9 mouse cellular contexts compared by ENCODE assay signal in the genomic region with DNA sequence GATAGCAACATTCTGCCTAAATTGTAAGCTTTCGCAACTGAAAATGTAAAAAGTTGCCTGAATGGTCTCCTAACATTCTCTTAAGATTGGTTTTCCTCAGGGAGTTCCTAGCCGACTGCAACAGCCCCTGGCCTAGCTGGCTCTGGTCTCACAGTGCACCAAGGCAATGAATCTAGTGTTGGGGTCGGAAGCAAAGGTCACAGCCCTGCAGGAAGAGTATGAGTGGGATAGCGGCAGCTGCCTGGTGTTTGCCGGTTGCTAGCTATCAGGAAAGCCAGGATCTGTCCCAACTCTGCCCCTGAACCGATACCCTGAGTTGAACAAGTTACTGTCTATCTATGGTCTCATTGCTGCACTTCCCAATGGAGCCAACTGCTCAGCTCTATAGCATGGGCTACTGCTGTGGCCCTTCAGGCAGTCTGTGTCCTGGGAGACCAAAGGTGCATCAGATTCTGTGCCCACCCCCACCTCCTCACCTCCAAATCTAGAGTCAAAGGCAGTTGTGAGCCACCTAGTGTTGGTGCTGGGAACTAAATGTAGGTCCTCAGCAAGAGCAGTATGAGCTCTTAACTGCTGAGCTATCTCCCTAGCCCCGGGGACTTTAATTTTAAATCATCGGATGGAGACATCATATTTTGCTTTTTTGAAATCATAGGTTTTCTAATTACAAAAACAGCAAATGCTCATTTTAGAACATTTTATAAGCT. TPM values are rescaled to one million over a fixed set of nuclear protein-coding genes. Genes with fewer than 3 reads are reported as not detected.
DNase-seq lines count a peak whose midpoint lies in the region; ATAC-seq and TF ChIP-seq lines count a peak whose summit lies in the region.
"Had no signal": no experiment of that assay in that cellular context is flagged by ENCODE, and none has a peak within 500 bp of the region (broad histone marks: within the 10 kb centered on the region; RNA-seq: fewer than 3 reads in every experiment).

No protein-coding gene starts in this region.

- peak; percentile 55 for TF ChIP-seq CTCF in forebrain, postnatal 0 days (IDR thresholded peaks at IDR 0.05; ENCODE audit: low read depth)

- no peak overlapping the region for H3K4me2 ChIP-seq in forebrain, postnatal 0 days (ENCODE audit: low read depth)
- H3K4me2 ChIP-seq in forebrain, embryonic 11.5 days (ENCODE audit: low read depth, low read length, severe bottlenecking), result no peak overlapping the region
- H3K4me2 ChIP-seq in neural tube, embryonic 11.5 days (ENCODE audit: low read depth), result no peak overlapping the region

- no peaks in the 10 kb centered on the region for H3K36me3 ChIP-seq in forebrain, postnatal 0 days (ENCODE audit: insufficient read depth)
- H3K36me3 ChIP-seq in forebrain, embryonic 11.5 days (ENCODE audit: control insufficient read depth, insufficient read depth, low read length), result no peaks in the 10 kb centered on the region
- no peaks in the 10 kb centered on the region for H3K36me3 ChIP-seq in neural tube, embryonic 11.5 days (ENCODE audit: control insufficient read depth, insufficient read depth, low read length)

- no peaks in the 10 kb centered on the region for H3K9me3 ChIP-seq in forebrain, postnatal 0 days (ENCODE audit: low read length)
- no peaks in the 10 kb centered on the region for H3K9me3 ChIP-seq in forebrain, embryonic 11.5 days (ENCODE audit: control insufficient read depth, low read length)
- H3K9me3 ChIP-seq in neural tube, embryonic 11.5 days (ENCODE audit: control insufficient read depth, low read length), result no peaks in the 10 kb centered on the region

- peak; percentile 17 for DNase-seq in forebrain, postnatal 0 days
- no peak for DNase-seq in forebrain, embryonic 11.5 days (ENCODE audit: low spot score)
- DNase-seq in lung, postnatal 10 days, result peak; percentile 7
- DNase-seq in lung, postnatal 4 days, result no peak
- DNase-seq in embryo, embryonic 10 days (ENCODE audit: low spot score), result peak; percentile 72
- peak; percentile 34 for DNase-seq in neural tube, embryonic 11.5 days (ENCODE audit: low spot score)
- DNase-seq in thymus, postnatal 14 days, result no peak

- H3K9ac ChIP-seq in forebrain, postnatal 0 days, result no peak overlapping the region
- H3K9ac ChIP-seq in forebrain, embryonic 11.5 days (ENCODE audit: low read length), result no peak overlapping the region
- no peak overlapping the region for H3K9ac ChIP-seq in neural tube, embryonic 11.5 days (ENCODE audit: low read length)

- no peak for ATAC-seq in forebrain, postnatal 0 days
- ATAC-seq in forebrain, embryonic 11.5 days (replicated peaks; ENCODE audit: low FRiP score), result no peak
- no peak for ATAC-seq in neural tube, embryonic 11.5 days (ENCODE audit: insufficient read depth, low FRiP score, low TSS enrichment)
- no peak for ATAC-seq in CD4-positive, CD25-positive, alpha-beta regulatory T cell, adult 4 months

- 79% methylated on average over 8 of the region's 8 CpGs for WGBS in forebrain, postnatal 0 days
- WGBS in forebrain, embryonic 11.5 days, result 77% methylated on average over 8 of the region's 8 CpGs
- 60% methylated on average over 8 of the region's 8 CpGs for WGBS in neural tube, embryonic 11.5 days

- no peak overlapping the region for H3K27ac ChIP-seq in forebrain, postnatal 0 days (ENCODE audit: low read depth, low read length)
- no peak overlapping the region for H3K27ac ChIP-seq in forebrain, embryonic 11.5 days (ENCODE audit: low read depth, low read length)
- H3K27ac ChIP-seq in neural tube, embryonic 11.5 days (ENCODE audit: low read depth, low read length), result no peak overlapping the region

- no peaks in the 10 kb centered on the region for H3K4me1 ChIP-seq in forebrain, postnatal 0 days (ENCODE audit: insufficient read depth)
- H3K4me1 ChIP-seq in forebrain, embryonic 11.5 days (replicated peaks; ENCODE audit: control insufficient read depth, insufficient read depth, low read length), result no peaks in the 10 kb centered on the region
- no peaks in the 10 kb centered on the region for H3K4me1 ChIP-seq in neural tube, embryonic 11.5 days (ENCODE audit: control insufficient read depth, insufficient read depth, low read length)

- no peak overlapping the region for H3K4me3 ChIP-seq in forebrain, postnatal 0 days (ENCODE audit: low read depth, low read length)
- H3K4me3 ChIP-seq in forebrain, embryonic 11.5 days (ENCODE audit: low read depth, low read length), result no peak overlapping the region
- no peak overlapping the region for H3K4me3 ChIP-seq in neural tube, embryonic 11.5 days (ENCODE audit: low read depth, low read length)

- no peaks in the 10 kb centered on the region for H3K27me3 ChIP-seq in forebrain, postnatal 0 days (ENCODE audit: insufficient read depth, low read length)
- no peaks in the 10 kb centered on the region for H3K27me3 ChIP-seq in forebrain, embryonic 11.5 days (ENCODE audit: control insufficient read depth, insufficient read depth, low read length)
- no peaks in the 10 kb centered on the region for H3K27me3 ChIP-seq in neural tube, embryonic 11.5 days (ENCODE audit: control insufficient read depth, insufficient read depth, low read length)

RNA-seq across cellular contexts. Expression of a gene that starts 46.0 kb away (rescaled TPM):
- total RNA-seq in forebrain, postnatal 0 days (2014; rRNA removed), result not detected in 2 replicates
- polyA plus RNA-seq in forebrain, postnatal 0 days (2015; fragmentation: Nextera tagmentation; extraction: Ambion mirVana), result 0.15 and 0.16 TPM in 2 replicates
- not detected in 2 replicates for polyA plus RNA-seq in forebrain, embryonic 11.5 days (2014; fragmentation: Nextera tagmentation; extraction: Ambion mirVana)
- polyA plus RNA-seq in neural tube, embryonic 11.5 days (2014; fragmentation: Nextera tagmentation; extraction: Ambion mirVana), result not detected in 2 replicates
- not detected for polyA plus RNA-seq in CD4-positive, CD25-positive, alpha-beta regulatory T cell, adult 4 months (2017; shearing (Covaris generic))
- polyA plus RNA-seq: stomach, embryonic 14.5 days had no signal

Comparison
In these comparisons a context has a peak if more than half of its experiments do, and no peak if none do; other contexts are left out.
1. DNase-seq: peak in forebrain, postnatal 0 days (single experiment), lung, postnatal 10 days (single experiment), embryo, embryonic 10 days (single experiment) and neural tube, embryonic 11.5 days (single experiment); none in forebrain, embryonic 11.5 days (single experiment), lung, postnatal 4 days (0 of 2) and thymus, postnatal 14 days (single experiment).